Mouse (Mus musculus) thymus, adult 2 months (tissue): ENCODE results near the gene Rbm11. TPM values are rescaled to one million over a fixed set of nuclear protein-coding genes. Genes with fewer than 3 reads are reported as not detected.
A peak's percentile ranks its signal among the peaks of the same experiment; 100 is the strongest.

Source experiments
- DNase-seq: peaks from one replicate; pipeline ENCODE4 v3.0.0; 2021
- H3K27ac ChIP-seq: fragments of 200-500 bp; 2 replicates; pipeline ENCODE4 v1.5.1; 2012; ENCODE audit warnings: low read length, control low read depth; ENCODE audit not compliant: control insufficient read depth, insufficient read depth
- H3K27me3 ChIP-seq: fragments of 200-500 bp; 2 replicates; pipeline ENCODE4 v1.6.1; 2012; ENCODE audit warnings: mild to moderate bottlenecking, low read length, moderate library complexity, mixed read lengths; ENCODE audit not compliant: control insufficient read depth, insufficient read depth
- H3K36me3 ChIP-seq: fragments of 200-500 bp; 2 replicates; pipeline ENCODE4 v1.6.1; 2012; ENCODE audit warnings: mild to moderate bottlenecking, low read length, moderate library complexity; ENCODE audit not compliant: control insufficient read depth, insufficient read depth
- H3K4me1 ChIP-seq: fragments of 200-500 bp; replicated peaks from 2 replicates; pipeline ENCODE4 v1.6.1; 2012; ENCODE audit warnings: low read length; ENCODE audit not compliant: control insufficient read depth, insufficient read depth
- H3K4me3 ChIP-seq: fragments of 200-500 bp; 2 replicates; pipeline ENCODE4 v1.5.1; 2012; ENCODE audit warnings: mild to moderate bottlenecking, low read length, control low read depth, moderate library complexity; ENCODE audit not compliant: control insufficient read depth, insufficient read depth
- CTCF ChIP-seq: fragments of 200-500 bp; IDR thresholded peaks from 2 replicates; pipeline ENCODE4 v1.5.1; 2012; ENCODE audit warnings: mild to moderate bottlenecking, control low read depth, low read length, moderate library complexity, borderline replicate concordance; ENCODE audit not compliant: control insufficient read depth, poor library complexity, insufficient read depth; ENCODE audit errors: extremely low read depth
- POLR2A ChIP-seq: fragments of 200-500 bp; IDR thresholded peaks from 2 replicates; pipeline ENCODE4 v1.6.1; 2012; ENCODE audit warnings: mild to moderate bottlenecking, low read length, control low read depth, moderate library complexity; ENCODE audit not compliant: control insufficient read depth, poor library complexity, insufficient read depth; ENCODE audit errors: extremely low read depth
- WGBS: fragments of 180-500 bp; shearing (Covaris S2); methylation state at CpG from one replicate; pipeline ENCODE4 v1.1.7; 2018; 5-methylcytosine and 5-hydroxymethylcytosine counted together
- polyA plus RNA-seq: library from polyadenylated mRNA; depleted of rRNA; stranded (reverse); fragments of >200 nt; gene quantifications from 2 replicates; pipeline ENCODE4 v1.2.3, GENCODE M21; 2012; rRNA removed

The Rbm11 gene
- 0.13 TPM in 1 of 2 replicates, not detected in the other for polyA plus RNA-seq

DNA sequence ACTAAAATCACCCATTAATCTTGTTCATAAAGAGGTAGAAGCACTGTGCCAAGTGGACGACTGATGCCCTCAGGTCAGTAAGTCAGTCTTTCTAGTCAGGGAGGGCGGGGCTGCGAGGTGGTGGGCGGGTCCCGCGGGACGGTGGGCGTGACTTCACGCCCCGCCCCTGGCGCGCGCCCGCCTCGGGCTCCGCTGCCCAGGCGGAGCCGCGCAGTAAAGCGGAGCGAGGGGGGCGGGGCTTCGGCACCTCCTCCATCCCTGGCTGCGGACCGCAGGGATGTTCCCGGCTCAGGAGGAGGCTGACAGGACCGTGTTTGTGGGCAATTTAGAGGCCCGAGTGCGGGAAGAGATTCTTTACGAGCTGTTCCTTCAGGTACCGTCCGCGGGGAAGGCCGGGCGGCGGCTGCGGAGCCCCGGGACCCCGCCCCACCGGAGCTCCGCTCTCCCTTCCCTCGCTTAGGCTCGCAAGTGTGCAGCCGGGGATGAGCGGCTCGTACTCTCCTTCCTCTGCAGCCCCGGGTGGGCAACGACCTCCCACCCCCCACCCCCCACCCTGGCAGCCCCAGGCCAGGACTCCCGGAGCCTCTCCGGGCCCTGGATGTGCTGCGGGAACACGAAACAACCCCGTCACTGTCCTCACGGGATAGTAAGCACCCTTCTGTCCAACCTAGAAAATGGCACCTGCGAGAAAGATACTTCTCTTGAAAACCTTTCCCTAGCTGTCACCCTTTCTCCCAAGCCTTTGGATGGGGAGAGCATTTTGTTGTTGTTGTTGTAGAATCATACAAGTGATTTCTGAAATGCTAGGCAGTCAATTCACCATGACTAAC is at the start of gene Rbm11:
Gene Rbm11 (plus strand): TSS at position 174 of the 830 bp plus-strand sequence.
- TF ChIP-seq CTCF (no peak), POLR2A (no peak)
- 1% methylated on average over 55 of the region's 55 CpGs for WGBS
- no peak within 1 kb of the TSS for H3K27ac ChIP-seq
- DNase-seq = peak; percentile 78
- no peaks in the 10 kb centered on the region for H3K36me3 ChIP-seq
- H3K4me3 ChIP-seq = peak within 1 kb of the TSS; percentile 58
- H3K4me1 ChIP-seq = no peaks in the 10 kb centered on the region
- H3K27me3 ChIP-seq = no peaks in the 10 kb centered on the region

DNA sequence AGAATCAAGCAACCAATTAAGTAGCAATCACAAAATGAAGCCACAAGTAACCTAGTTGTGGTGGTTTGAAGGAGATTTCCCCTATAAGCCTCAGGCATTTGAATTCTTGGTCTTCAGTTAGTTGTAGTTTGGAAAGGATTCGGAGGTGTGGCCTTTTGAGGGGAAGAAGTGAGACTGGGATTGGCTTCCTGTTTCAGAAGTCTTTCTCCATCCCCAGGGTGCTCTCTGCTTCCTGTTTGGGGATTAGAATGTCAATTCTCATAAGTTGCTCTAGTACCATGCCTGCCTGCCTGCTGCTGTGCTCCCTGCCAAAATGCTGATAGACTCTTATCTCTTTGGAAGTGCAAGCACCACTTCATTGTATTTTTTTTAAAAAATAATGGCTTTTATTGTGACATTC is 47.3 kb upstream of the Rbm11 start:
- Histone ChIP-seq H3K4me3 (no peak overlapping the region), H3K27me3 (no peaks in the 10 kb centered on the region), H3K36me3 (no peaks in the 10 kb centered on the region), H3K27ac (no peak overlapping the region), H3K4me1 (no peaks in the 10 kb centered on the region)
- DNase-seq = no peak
- WGBS = 89% methylated on average over 1 of the region's 1 CpGs
- no peak for TF ChIP-seq CTCF
- no peak for TF ChIP-seq POLR2A

DNA sequence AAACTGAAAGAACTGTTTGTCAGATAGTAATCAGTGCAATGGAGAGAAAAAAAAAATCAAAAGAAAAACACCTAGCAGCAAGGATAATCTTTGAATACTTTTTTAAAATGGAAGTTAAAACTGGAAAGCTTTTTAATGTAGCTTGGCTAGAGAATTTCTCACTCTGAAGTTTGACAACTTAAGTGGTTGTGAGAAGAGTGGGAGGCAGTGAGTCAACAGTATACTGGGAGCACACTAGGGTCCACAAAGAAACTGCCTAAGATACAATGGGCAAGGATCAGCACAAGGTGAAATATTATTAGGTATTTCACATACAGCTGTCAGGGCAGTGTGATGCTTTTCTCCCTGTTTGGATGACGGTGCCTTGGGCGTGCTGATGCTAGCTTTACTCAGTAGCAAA is 29.7 kb upstream of the Rbm11 start:
- H3K27ac ChIP-seq = no peak overlapping the region
- H3K27me3 ChIP-seq = no peaks in the 10 kb centered on the region
- WGBS = 96% methylated on average over 2 of the region's 2 CpGs
- H3K4me1 ChIP-seq = no peaks in the 10 kb centered on the region
- no peak for DNase-seq
- no peak for TF ChIP-seq POLR2A
- no peak for TF ChIP-seq CTCF
- no peak overlapping the region for H3K4me3 ChIP-seq
- no peaks in the 10 kb centered on the region for H3K36me3 ChIP-seq

DNA sequence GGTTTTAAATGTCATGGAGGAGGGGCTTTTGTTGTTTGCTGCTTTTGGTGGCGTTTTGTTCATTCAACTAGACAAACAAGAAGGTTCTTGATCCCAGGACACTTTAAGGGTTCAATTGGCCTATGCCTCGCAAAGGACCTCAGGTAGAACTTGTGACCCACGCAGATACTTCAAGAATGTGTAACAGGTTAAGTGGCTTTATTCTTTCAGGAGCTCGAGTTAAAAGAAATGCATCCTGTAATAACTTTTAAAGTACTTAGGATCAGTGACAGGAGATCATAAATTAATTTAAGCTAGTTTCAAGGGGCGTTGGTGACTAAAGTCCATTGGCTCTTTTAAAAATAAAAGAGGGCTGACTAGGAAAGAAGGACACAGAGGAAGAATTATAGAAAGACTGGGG is 10.4 kb upstream of the Rbm11 start:
- WGBS = 64% methylated on average over 5 of the region's 5 CpGs
- H3K4me1 ChIP-seq = no peaks in the 10 kb centered on the region
- no peak overlapping the region for H3K4me3 ChIP-seq
- no peak overlapping the region for H3K27ac ChIP-seq
- no peaks in the 10 kb centered on the region for H3K27me3 ChIP-seq
- TF ChIP-seq CTCF (no peak), POLR2A (no peak)
- H3K36me3 ChIP-seq = no peaks in the 10 kb centered on the region
- DNase-seq = no peak

DNA sequence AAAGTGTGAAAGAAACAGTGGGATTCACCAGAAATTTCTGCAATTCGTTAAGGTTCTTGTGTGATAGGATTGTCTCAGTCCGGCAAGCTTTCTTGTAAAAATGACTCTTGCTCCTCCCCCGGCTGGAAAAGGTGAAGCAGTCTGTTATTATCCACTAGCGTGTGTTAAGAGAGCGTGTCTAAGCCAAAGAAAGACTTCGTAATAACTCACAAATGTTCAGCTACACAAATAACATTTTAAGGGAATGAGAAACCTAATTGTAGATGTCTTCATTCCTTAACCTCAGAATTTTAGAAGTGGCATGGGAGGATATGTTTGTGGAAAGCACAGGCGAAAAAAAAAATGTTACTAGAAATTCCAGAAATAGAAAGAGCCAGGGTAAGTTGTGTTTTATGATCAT is 6.7 kb upstream of the Rbm11 start, which contains the start of gene Lipi:
Gene Lipi (minus strand): TSS at position 101 of the 400 bp plus-strand sequence.
- Histone ChIP-seq H3K27me3 (no peaks in the 10 kb centered on the region), H3K4me3 (no peak within 1 kb of the TSS), H3K27ac (no peak within 1 kb of the TSS), H3K4me1 (no peaks in the 10 kb centered on the region), H3K36me3 (no peaks in the 10 kb centered on the region)
- DNase-seq = no peak
- 92% methylated on average over 7 of the region's 7 CpGs for WGBS
- TF ChIP-seq CTCF (no peak), POLR2A (no peak)

DNA sequence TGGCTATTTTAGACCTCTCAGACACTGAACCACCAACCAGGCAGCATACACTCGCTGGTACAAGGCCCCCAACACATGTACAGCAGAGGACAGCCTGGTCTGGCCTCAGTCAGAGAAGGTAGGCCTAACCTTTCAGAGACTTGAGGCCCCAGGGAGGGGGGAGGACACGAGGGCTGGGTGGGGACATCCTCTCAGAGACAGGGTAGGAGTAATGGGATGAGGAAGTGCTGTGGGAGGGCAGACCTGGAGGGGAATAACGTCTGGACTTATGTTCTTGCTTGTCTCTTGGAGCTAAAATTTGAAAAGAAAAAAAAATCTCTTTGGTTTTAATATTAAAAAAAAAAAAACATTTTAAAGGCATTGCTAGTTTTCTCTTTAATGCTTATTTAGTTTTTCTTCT is 6.2 kb upstream of the Rbm11 start:
- Histone ChIP-seq H3K27me3 (no peaks in the 10 kb centered on the region), H3K4me1 (no peaks in the 10 kb centered on the region), H3K36me3 (no peaks in the 10 kb centered on the region), H3K4me3 (no peak overlapping the region), H3K27ac (no peak overlapping the region)
- no peak for TF ChIP-seq POLR2A
- no peak for TF ChIP-seq CTCF
- no peak for DNase-seq
- WGBS = 18% methylated on average over 3 of the region's 3 CpGs
